ENCODE assay signal across 11 mouse cellular contexts in the genomic region with DNA sequence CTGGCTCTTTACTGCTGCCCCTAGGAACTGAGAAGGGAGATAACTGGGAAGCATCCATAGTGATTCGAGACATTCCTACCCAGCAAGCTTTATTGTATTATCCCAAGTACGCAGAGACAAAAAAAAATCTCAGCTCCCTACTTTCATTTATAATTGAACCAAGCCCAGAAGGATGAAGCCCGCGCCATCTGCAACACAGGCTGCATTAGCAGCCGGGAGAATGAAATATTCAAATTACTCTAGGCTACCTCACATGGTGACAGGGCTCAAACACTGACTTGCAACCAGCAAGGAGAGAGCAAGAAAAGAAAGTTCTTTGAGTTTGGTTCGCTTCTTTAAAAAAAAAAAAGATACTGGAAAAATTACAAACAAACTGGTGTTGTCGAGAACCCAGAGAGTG.
DNase-seq lines count a peak whose midpoint lies in the region; ATAC-seq and TF ChIP-seq lines count a peak whose summit lies in the region.
"Had no signal": no experiment of that assay in that cellular context is flagged by ENCODE, and none has a peak within 500 bp of the region (broad histone marks: within the 10 kb centered on the region; RNA-seq: fewer than 3 reads in every experiment).

No protein-coding gene starts in this region.

- peak; percentile 31 for DNase-seq in left cerebral cortex, adult 11 months (ENCODE audit: low spot score)
- DNase-seq in left cerebral cortex, postnatal 36 days (ENCODE audit: low spot score in 2 of 2): no peak
- DNase-seq in embryonic facial prominence, embryonic 14.5 days (ENCODE audit: low spot score): peak; percentile 86
- DNase-seq in heart, postnatal 0 days (ENCODE audit: low spot score): no peak
- DNase-seq in cerebellum, postnatal 4 days (ENCODE audit: low spot score in 2 of 2): no peak
- DNase-seq: adrenal gland, postnatal 14 days had no signal

- H3K4me3 ChIP-seq in embryonic facial prominence, embryonic 14.5 days (ENCODE audit: low read depth, low read length): no peak overlapping the region
- no peak overlapping the region for H3K4me3 ChIP-seq in heart, postnatal 0 days (ENCODE audit: low read depth, low read length)
- H3K4me3 ChIP-seq in midbrain, embryonic 13.5 days (replicated peaks): no peak overlapping the region
- H3K4me3 ChIP-seq: myocyte had no signal

- ATAC-seq in embryonic facial prominence, embryonic 14.5 days (ENCODE audit: low read depth): no peak
- ATAC-seq in heart, postnatal 0 days (ENCODE audit: insufficient read depth, low read depth): no peak
- no peak for ATAC-seq in midbrain, embryonic 13.5 days
- ATAC-seq in erythroblast, adult 5-6 weeks (replicated peaks; ENCODE audit: low FRiP score, poor library complexity, severe bottlenecking): no peak
- no peak for ATAC-seq in erythroid progenitor cell, adult 5-6 weeks (replicated peaks; ENCODE audit: low FRiP score, poor library complexity, severe bottlenecking)

- TF ChIP-seq CTCF in heart, postnatal 0 days (IDR thresholded peaks at IDR 0.05; ENCODE audit: low read depth): no peak

- no peaks in the 10 kb centered on the region for H3K27me3 ChIP-seq in embryonic facial prominence, embryonic 14.5 days (replicated peaks; ENCODE audit: control insufficient read depth, insufficient read depth, low read length)
- no peaks in the 10 kb centered on the region for H3K27me3 ChIP-seq in heart, postnatal 0 days (ENCODE audit: control insufficient read depth, insufficient read depth, low read length)
- H3K27me3 ChIP-seq in midbrain, embryonic 13.5 days: no peaks in the 10 kb centered on the region

- peak overlapping the region; percentile 43 for H3K4me2 ChIP-seq in embryonic facial prominence, embryonic 14.5 days (ENCODE audit: low read depth, low read length)
- H3K4me2 ChIP-seq in heart, postnatal 0 days (ENCODE audit: low read depth, low read length): no peak overlapping the region
- H3K4me2 ChIP-seq in midbrain, embryonic 13.5 days (replicated peaks): 0 out of 2 replicates have a peak overlapping the region, but pooled peaks have one; percentile 24
- H3K4me2 ChIP-seq: liver, embryonic 11.5 days had no signal

- TF ChIP-seq EP300 in heart, postnatal 0 days (IDR thresholded peaks at IDR 0.05; ENCODE audit: low read depth): no peak

- H3K9ac ChIP-seq in embryonic facial prominence, embryonic 14.5 days (ENCODE audit: low read depth, low read length): no peak overlapping the region
- H3K9ac ChIP-seq in heart, postnatal 0 days (replicated peaks; ENCODE audit: low read depth, low read length): no peak overlapping the region
- no peak overlapping the region for H3K9ac ChIP-seq in midbrain, embryonic 13.5 days (replicated peaks)

- H3K9me3 ChIP-seq in embryonic facial prominence, embryonic 14.5 days (ENCODE audit: control insufficient read depth, low read length): no peaks in the 10 kb centered on the region
- H3K9me3 ChIP-seq in heart, postnatal 0 days (replicated peaks; ENCODE audit: control insufficient read depth, low read length): no peaks in the 10 kb centered on the region
- H3K9me3 ChIP-seq in midbrain, embryonic 13.5 days: no peaks in the 10 kb centered on the region

- WGBS in embryonic facial prominence, embryonic 14.5 days: 17% methylated on average over 7 of the region's 7 CpGs
- 61% methylated on average over 7 of the region's 7 CpGs for WGBS in heart, postnatal 0 days
- WGBS in midbrain, embryonic 13.5 days: 16% methylated on average over 7 of the region's 7 CpGs

- peak overlapping the region; percentile 67 for H3K27ac ChIP-seq in embryonic facial prominence, embryonic 14.5 days (replicated peaks; ENCODE audit: low read depth, low read length)
- peak overlapping the region; percentile 36; the same call in 1 of the 2 replicates for H3K27ac ChIP-seq in heart, postnatal 0 days (ENCODE audit: low read depth)
- peak overlapping the region; percentile 69 for H3K27ac ChIP-seq in midbrain, embryonic 13.5 days

- intact Hi-C loops in left cerebral cortex, postnatal 36 days (cut with DNase I): no loop called here

- H3K4me1 ChIP-seq in embryonic facial prominence, embryonic 14.5 days (ENCODE audit: control insufficient read depth, insufficient read depth, low read length): peaks cover 60% of the 10 kb centered on the region
- peaks cover 36% of the 10 kb centered on the region for H3K4me1 ChIP-seq in heart, postnatal 0 days (ENCODE audit: control insufficient read depth, insufficient read depth)
- H3K4me1 ChIP-seq in midbrain, embryonic 13.5 days (replicated peaks): peaks cover 87% of the 10 kb centered on the region

- no peaks in the 10 kb centered on the region for H3K36me3 ChIP-seq in embryonic facial prominence, embryonic 14.5 days (ENCODE audit: control insufficient read depth, insufficient read depth, low read length)
- no peaks in the 10 kb centered on the region for H3K36me3 ChIP-seq in heart, postnatal 0 days (replicated peaks; ENCODE audit: control insufficient read depth, insufficient read depth, low read length)
- no peaks in the 10 kb centered on the region for H3K36me3 ChIP-seq in midbrain, embryonic 13.5 days

Comparison
In these comparisons a context has a peak if more than half of its experiments do, and no peak if none do; other contexts are left out.
1. DNase-seq: peak in left cerebral cortex, adult 11 months (single experiment) and embryonic facial prominence, embryonic 14.5 days (single experiment); none in left cerebral cortex, postnatal 36 days (0 of 2), heart, postnatal 0 days (single experiment) and cerebellum, postnatal 4 days (0 of 2).
2. Peak in every context shown above with its lines, with median percentiles within 50 percentile points of each other: H3K27ac ChIP-seq.